Mouse (Mus musculus) stomach, embryonic 16.5 days (tissue): ENCODE results near the gene Npas3. TPM values are rescaled to one million over a fixed set of nuclear protein-coding genes. Genes with fewer than 3 reads are reported as not detected.
A peak's percentile ranks its signal among the peaks of the same experiment; 100 is the strongest.

ENCODE experiments used
- ATAC-seq: fragments of 200-750 bp; cut with Nextera tagmentation; 2 replicates; pipeline ENCODE4 v1.8.0; 2017; ENCODE audit warnings: moderate number of reproducible peaks, moderate TSS enrichment; ENCODE audit not compliant: insufficient read depth, low FRiP score
- H3K27ac ChIP-seq: fragments of 300-500 bp; sonication (generic); 2 replicates; pipeline ENCODE4 v1.5.1; 2014; ENCODE audit warnings: low read length
- H3K27me3 ChIP-seq: fragments of 300-500 bp; sonication (generic); 2 replicates; pipeline ENCODE4 v1.6.1; 2014; ENCODE audit warnings: low read length, control low read depth, mixed read lengths; ENCODE audit not compliant: control insufficient read depth, insufficient read depth
- H3K36me3 ChIP-seq: fragments of 300-500 bp; sonication (generic); 2 replicates; pipeline ENCODE4 v1.6.1; 2014; ENCODE audit warnings: low read length; ENCODE audit not compliant: control insufficient read depth, insufficient read depth
- H3K4me1 ChIP-seq: fragments of 300-500 bp; sonication (generic); 2 replicates; pipeline ENCODE4 v1.6.1; 2014; ENCODE audit warnings: low read length, control low read depth, mixed read lengths; ENCODE audit not compliant: control insufficient read depth, insufficient read depth
- H3K4me2 ChIP-seq: fragments of 300-500 bp; sonication (generic); 2 replicates; pipeline ENCODE4 v1.6.1; 2014; ENCODE audit warnings: low read depth, low read length, mixed read lengths
- H3K4me3 ChIP-seq: fragments of 300-500 bp; sonication (generic); replicated peaks from 2 replicates; pipeline ENCODE4 v1.5.1; 2014; ENCODE audit warnings: mild to moderate bottlenecking, low read length
- H3K9ac ChIP-seq: fragments of 300-500 bp; sonication (generic); 2 replicates; pipeline ENCODE4 v1.6.1; 2014; ENCODE audit warnings: low read length
- H3K9me3 ChIP-seq: fragments of 300-500 bp; sonication (generic); replicated peaks from 2 replicates; pipeline ENCODE4 v1.6.1; 2016; ENCODE audit warnings: low read length, control low read depth; ENCODE audit not compliant: control insufficient read depth
- WGBS: fragments of 180-500 bp; shearing (Covaris S2); extraction: QIAGEN DNeasy Blood & Tissue Kit; methylation state at CpG from one replicate; pipeline ENCODE4 v1.1.7; 2014; 5-methylcytosine and 5-hydroxymethylcytosine counted together
- polyA plus RNA-seq: library from polyadenylated mRNA; unstranded; fragments of >200 nt; fragmentation: Nextera tagmentation; extraction: Ambion mirVana; gene quantifications from 2 replicates; pipeline ENCODE4 v1.2.1, GENCODE M21; 2015

Npas3 gene
- polyA plus RNA-seq = 1.2 and 1.8 TPM in 2 replicates

GRCm38 (mm10) chr12:53248101-53248727, at the start of gene Npas3:
TSS of gene Npas3 (plus strand) at chr12:53248677.
- H3K4me2 ChIP-seq = peak within 1 kb of the TSS; percentile 96
- H3K27ac ChIP-seq = no peak within 1 kb of the TSS
- H3K27me3 ChIP-seq = peaks cover 49% of the 10 kb centered on the region
- peaks cover 32% of the 10 kb centered on the region for H3K4me1 ChIP-seq
- H3K9me3 ChIP-seq = no peaks in the 10 kb centered on the region
- no peak for ATAC-seq
- no peaks in the 10 kb centered on the region for H3K36me3 ChIP-seq
- WGBS = under 1% methylated on average over 57 of the region's 62 CpGs
- H3K9ac ChIP-seq = peak within 1 kb of the TSS; percentile 59
- peak within 1 kb of the TSS; percentile 53 for H3K4me3 ChIP-seq

GRCm38 (mm10) chr12:53217141-53217540, 31.3 kb upstream of the Npas3 start:
- H3K36me3 ChIP-seq = no peaks in the 10 kb centered on the region
- ATAC-seq = no peak; the same call in 1 of the 2 replicates
- no peak overlapping the region for H3K4me3 ChIP-seq
- no peak overlapping the region for H3K9ac ChIP-seq
- H3K27ac ChIP-seq = no peak overlapping the region
- no peak overlapping the region for H3K4me2 ChIP-seq
- 66% methylated on average over 15 of the region's 15 CpGs for WGBS
- no peaks in the 10 kb centered on the region for H3K27me3 ChIP-seq
- H3K9me3 ChIP-seq = no peaks in the 10 kb centered on the region
- no peaks in the 10 kb centered on the region for H3K4me1 ChIP-seq

GRCm38 (mm10) chr12:53222742-53223141, 25.7 kb upstream of the Npas3 start:
- Histone ChIP-seq H3K4me1 (no peaks in the 10 kb centered on the region), H3K27ac (no peak overlapping the region), H3K36me3 (no peaks in the 10 kb centered on the region), H3K4me3 (no peak overlapping the region), H3K9me3 (no peaks in the 10 kb centered on the region), H3K27me3 (no peaks in the 10 kb centered on the region), H3K4me2 (no peak overlapping the region), H3K9ac (no peak overlapping the region)
- WGBS = 66% methylated on average over 4 of the region's 4 CpGs
- ATAC-seq = no peak

- H3K4me1 ChIP-seq = no peaks in the 10 kb centered on the region
- 45% methylated on average over 4 of the region's 4 CpGs for WGBS
- no peak overlapping the region for H3K9ac ChIP-seq
- no peak overlapping the region for H3K4me3 ChIP-seq
- H3K27me3 ChIP-seq = no peaks in the 10 kb centered on the region
- H3K27ac ChIP-seq = no peak overlapping the region
- no peaks in the 10 kb centered on the region for H3K36me3 ChIP-seq
- H3K9me3 ChIP-seq = no peaks in the 10 kb centered on the region
- no peak overlapping the region for H3K4me2 ChIP-seq
- ATAC-seq = no peak
Measured at GRCm38 (mm10) chr12:53227356-53227755, 21.1 kb upstream of the Npas3 start.

GRCm38 (mm10) chr12:53229419-53229818, 19.1 kb upstream of the Npas3 start:
- Histone ChIP-seq H3K4me2 (no peak overlapping the region), H3K4me1 (no peaks in the 10 kb centered on the region), H3K9ac (no peak overlapping the region), H3K36me3 (no peaks in the 10 kb centered on the region), H3K9me3 (no peaks in the 10 kb centered on the region), H3K4me3 (no peak overlapping the region), H3K27me3 (no peaks in the 10 kb centered on the region), H3K27ac (no peak overlapping the region)
- ATAC-seq = no peak
- 68% methylated on average over 2 of the region's 2 CpGs for WGBS

GRCm38 (mm10) chr12:53246181-53246580, 2.3 kb upstream of the Npas3 start:
- WGBS = 4% methylated on average over 12 of the region's 12 CpGs
- peak overlapping the region; percentile 52 for H3K9ac ChIP-seq
- peak overlapping the region; percentile 35 for H3K4me3 ChIP-seq
- no peak overlapping the region for H3K27ac ChIP-seq
- H3K36me3 ChIP-seq = no peaks in the 10 kb centered on the region
- H3K9me3 ChIP-seq = no peaks in the 10 kb centered on the region
- H3K27me3 ChIP-seq = peaks cover 49% of the 10 kb centered on the region
- H3K4me1 ChIP-seq = peaks cover 25% of the 10 kb centered on the region
- peak overlapping the region; percentile 96 for H3K4me2 ChIP-seq
- no peak for ATAC-seq

- H3K9me3 ChIP-seq = no peaks in the 10 kb centered on the region
- peak overlapping the region; percentile 52 for H3K9ac ChIP-seq
- WGBS = 2% methylated on average over 28 of the region's 28 CpGs
- H3K4me2 ChIP-seq = peak overlapping the region; percentile 96
- peak; percentile 7; the same call in 1 of the 2 replicates for ATAC-seq
- H3K27me3 ChIP-seq = peaks cover 49% of the 10 kb centered on the region
- no peaks in the 10 kb centered on the region for H3K36me3 ChIP-seq
- peak overlapping the region; percentile 53 for H3K4me3 ChIP-seq
- H3K4me1 ChIP-seq = peaks cover 31% of the 10 kb centered on the region
- H3K27ac ChIP-seq = no peak overlapping the region
Measured at GRCm38 (mm10) chr12:53246581-53247490, 1.6 kb upstream of the Npas3 start.

- WGBS = under 1% methylated on average over 25 of the region's 25 CpGs
- peak overlapping the region; percentile 96 for H3K4me2 ChIP-seq
- H3K27me3 ChIP-seq = peaks cover 49% of the 10 kb centered on the region
- no peaks in the 10 kb centered on the region for H3K9me3 ChIP-seq
- no peak overlapping the region for H3K27ac ChIP-seq
- H3K36me3 ChIP-seq = no peaks in the 10 kb centered on the region
- ATAC-seq = no peak
- H3K9ac ChIP-seq = no peak overlapping the region
- H3K4me1 ChIP-seq = peaks cover 32% of the 10 kb centered on the region
- peak overlapping the region; percentile 53 for H3K4me3 ChIP-seq
Measured at GRCm38 (mm10) chr12:53247491-53248035, 914 bp upstream of the Npas3 start.

- no peaks in the 10 kb centered on the region for H3K36me3 ChIP-seq
- 2% methylated on average over 15 of the region's 15 CpGs for WGBS
- peaks cover 34% of the 10 kb centered on the region for H3K4me1 ChIP-seq
- H3K27ac ChIP-seq = no peak overlapping the region
- H3K4me2 ChIP-seq = peak overlapping the region; percentile 96
- peaks cover 49% of the 10 kb centered on the region for H3K27me3 ChIP-seq
- H3K9ac ChIP-seq = peak overlapping the region; percentile 59
- H3K9me3 ChIP-seq = no peaks in the 10 kb centered on the region
- ATAC-seq = no peak
- peak overlapping the region; percentile 53 for H3K4me3 ChIP-seq
Measured at GRCm38 (mm10) chr12:53248796-53249195, 319 bp downstream of the Npas3 start.
